Comparison of ENCODE assay signal across 12 mouse cellular contexts in genomic region chr2:50347486-50348265, GRCm38 (mm10). TPM values are rescaled to one million over a fixed set of nuclear protein-coding genes. Genes with fewer than 3 reads are reported as not detected.
DNase-seq lines count a peak whose midpoint lies in the region; ATAC-seq and TF ChIP-seq lines count a peak whose summit lies in the region.
"Had no signal": no experiment of that assay in that cellular context is flagged by ENCODE, and none has a peak within 500 bp of the region (broad histone marks: within the 10 kb centered on the region; RNA-seq: fewer than 3 reads in every experiment).

No protein-coding gene starts in this region.

- no peak for TF ChIP-seq POLR2A in myocyte (IDR thresholded peaks at IDR 0.05; ENCODE audit: insufficient read length, low read depth)

- no peak overlapping the region for H3K9ac ChIP-seq in lung, embryonic 16.5 days (ENCODE audit: low read length)
- no peak overlapping the region for H3K9ac ChIP-seq in kidney, embryonic 16.5 days (replicated peaks; ENCODE audit: low read length)

- H3K79me2 ChIP-seq in myocyte (ENCODE audit: control insufficient read depth, insufficient read depth) = no peaks in the 10 kb centered on the region

- DNase-seq in cerebellum, postnatal 10 days = peak; percentile 51 to 72
- DNase-seq in cerebellum, adult 9-10 months = no peak
- DNase-seq in lung, postnatal 14 days = no peak
- no peak for DNase-seq in thymus, postnatal 14 days
- DNase-seq: cerebellum, adult 9-11 months; heart, adult 2 months; thymus, adult 2 months had no signal

- 67% methylated on average over 10 of the region's 10 CpGs for WGBS in lung, embryonic 16.5 days
- WGBS in kidney, embryonic 16.5 days = 31% methylated on average over 10 of the region's 10 CpGs

- no peak overlapping the region for H3ac ChIP-seq in myocyte (ENCODE audit: control insufficient read depth, insufficient read length)

- no peaks in the 10 kb centered on the region for H3K9me3 ChIP-seq in lung, embryonic 16.5 days (ENCODE audit: control insufficient read depth, low read length)
- no peaks in the 10 kb centered on the region for H3K9me3 ChIP-seq in kidney, embryonic 16.5 days (ENCODE audit: low read length)

- 0 out of 2 replicates have a peak overlapping the region, but pooled peaks have one; percentile 30 for H3K27ac ChIP-seq in lung, embryonic 16.5 days (ENCODE audit: low read length)
- no peak overlapping the region; the same call in 1 of the 2 replicates for H3K27ac ChIP-seq in kidney, embryonic 16.5 days (ENCODE audit: low read length)
- H3K27ac ChIP-seq: heart, adult 2 months; layer of hippocampus, adult 2 months had no signal

- ATAC-seq in lung, embryonic 16.5 days (ENCODE audit: low read depth) = peak; percentile 93
- peak; percentile 88 for ATAC-seq in kidney, embryonic 16.5 days (ENCODE audit: low FRiP score, low TSS enrichment)
- no peak for ATAC-seq in megakaryocyte-erythroid progenitor cell, adult 5-6 weeks (replicated peaks; ENCODE audit: low FRiP score, low TSS enrichment, poor library complexity, severe bottlenecking)

- no peak overlapping the region for H3K4me2 ChIP-seq in lung, embryonic 16.5 days (ENCODE audit: low read depth, low read length)
- peak overlapping the region; percentile 21; the same call in 1 of the 2 replicates for H3K4me2 ChIP-seq in kidney, embryonic 16.5 days (replicated peaks; ENCODE audit: low read depth, low read length)
- H3K4me2 ChIP-seq in myocyte (ENCODE audit: low read depth) = peak overlapping the region; percentile 24

- H3K36me3 ChIP-seq in lung, embryonic 16.5 days (ENCODE audit: control insufficient read depth, insufficient read depth, low read length) = no peaks in the 10 kb centered on the region
- H3K36me3 ChIP-seq in kidney, embryonic 16.5 days (ENCODE audit: insufficient read depth, low read length) = no peaks in the 10 kb centered on the region
- H3K36me3 ChIP-seq in myocyte (ENCODE audit: control insufficient read depth, insufficient read depth) = no peaks in the 10 kb centered on the region

- no peak overlapping the region for H3K4me3 ChIP-seq in lung, embryonic 16.5 days (ENCODE audit: low read length)
- no peak overlapping the region for H3K4me3 ChIP-seq in kidney, embryonic 16.5 days (ENCODE audit: low read length)
- H3K4me3 ChIP-seq in myocyte = no peak overlapping the region
- H3K4me3 ChIP-seq: heart, adult 2 months; layer of hippocampus, adult 2 months had no signal

- H3K4me1 ChIP-seq in lung, embryonic 16.5 days (replicated peaks; ENCODE audit: control insufficient read depth, insufficient read depth, low read length) = no peaks in the 10 kb centered on the region
- 0 out of 2 replicates have a peak, but pooled peaks cover 3% of the 10 kb centered on the region for H3K4me1 ChIP-seq in kidney, embryonic 16.5 days (ENCODE audit: insufficient read depth, low read length)

- no peaks in the 10 kb centered on the region for H3K27me3 ChIP-seq in lung, embryonic 16.5 days (ENCODE audit: control insufficient read depth, insufficient read depth, low read depth, low read length)
- no peaks in the 10 kb centered on the region for H3K27me3 ChIP-seq in kidney, embryonic 16.5 days (ENCODE audit: insufficient read depth, low read length)
- H3K27me3 ChIP-seq in myocyte (ENCODE audit: control insufficient read depth, insufficient read depth, insufficient read length) = no peaks in the 10 kb centered on the region

TF ChIP-seq in myocyte, 11 proteins besides CTCF, POLR2A, EP300 and RAD21:
- TF ChIP-seq MAX (IDR thresholded peaks at IDR 0.05; ENCODE audit: low read depth) (no peak), TCF3 (IDR thresholded peaks at IDR 0.05; ENCODE audit: insufficient read length, low read depth) (no peak), E2F4 (IDR thresholded peaks at IDR 0.05; ENCODE audit: insufficient read depth) (no peak), SRF (IDR thresholded peaks at IDR 0.05; ENCODE audit: control insufficient read depth, insufficient read length, low read depth) (no peak), MYOD1 (IDR thresholded peaks at IDR 0.05; ENCODE audit: control insufficient read depth in 1 of 3, insufficient read length in 2 of 3, low read depth in 2 of 3) (peak in 2 of 3 experiments; percentile 60 to 61), CEBPB (IDR thresholded peaks at IDR 0.05; ENCODE audit: insufficient read depth, poor library complexity, severe bottlenecking) (peak; percentile 74; the same call in 1 of the 2 replicates), POLR2AphosphoS2 (IDR thresholded peaks at IDR 0.05; ENCODE audit: insufficient read length, low read depth) (no peak), TCF12 (IDR thresholded peaks at IDR 0.05; ENCODE audit: insufficient read depth, poor library complexity, severe bottlenecking) (peak; percentile 31), USF1 (IDR thresholded peaks at IDR 0.05; ENCODE audit: low read depth) (no peak), MYOG (IDR thresholded peaks at IDR 0.05; ENCODE audit: control insufficient read depth in 1 of 3, insufficient read depth in 1 of 3, insufficient read length in 2 of 3, low read depth in 2 of 3) (no peak), REST (IDR thresholded peaks at IDR 0.05; ENCODE audit: insufficient read depth, insufficient read length) (no peak)

RNA-seq across cellular contexts. Expression of gene Mmadhc, which starts 51.1 kb away (rescaled TPM):
- polyA plus RNA-seq in lung, embryonic 16.5 days (2015; fragmentation: Nextera tagmentation; extraction: Ambion mirVana) = 149 TPM in 2 replicates
- 166 and 172 TPM in 2 replicates for polyA plus RNA-seq in kidney, embryonic 16.5 days (2015; fragmentation: Nextera tagmentation; extraction: Ambion mirVana)
- polyA plus RNA-seq in myocyte (2012; fragmentation: generic; extraction: Trizol) = 117 TPM
- 72.5 and 106 TPM in 2 replicates for total RNA-seq in megakaryocyte-erythroid progenitor cell, adult 5-6 weeks (2014; fragmentation: Nextera tagmentation)
- total RNA-seq in megakaryocyte-erythroid progenitor cell, adult 5-6 weeks (2017) = 114 and 131 TPM in 2 replicates

Comparison
In these comparisons a context has a peak if more than half of its experiments do, and no peak if none do; other contexts are left out.
1. DNase-seq: peak in cerebellum, postnatal 10 days (2 of 2); none in cerebellum, adult 9-10 months (single experiment), lung, postnatal 14 days (single experiment) and thymus, postnatal 14 days (single experiment).